Mouse (Mus musculus) midbrain, embryonic 14.5 days (tissue): ENCODE data around the gene Gm10354. TPM values are rescaled to one million over a fixed set of nuclear protein-coding genes. Genes with fewer than 3 reads are reported as not detected.
"Not testable (repeated sequence)": the region's sequence is repeated elsewhere in the genome, so short reads cannot be mapped to it uniquely, and the experiment has no call there.

Experiments used
- ATAC-seq: fragments of 200-750 bp; cut with Nextera tagmentation; 2 replicates; pipeline ENCODE4 v1.8.0; 2017; ENCODE audit warnings: moderate number of reproducible peaks, moderate library complexity; ENCODE audit not compliant: low FRiP score, low TSS enrichment
- DNase-seq: peaks from one replicate; pipeline ENCODE4 v3.0.0-alpha.2; 2015
- H3K27ac ChIP-seq: fragments of 300-500 bp; sonication (generic); replicated peaks from 2 replicates; pipeline ENCODE4 v1.5.1; 2014; ENCODE audit warnings: mild to moderate bottlenecking, low read depth, low read length, moderate library complexity
- H3K27me3 ChIP-seq: fragments of 300-500 bp; sonication (generic); 2 replicates; pipeline ENCODE4 v1.6.1; 2014; ENCODE audit warnings: low read length, control low read depth, mixed read lengths; ENCODE audit not compliant: control insufficient read depth, insufficient read depth
- H3K36me3 ChIP-seq: fragments of 300-500 bp; sonication (generic); 2 replicates; pipeline ENCODE4 v1.6.1; 2014; ENCODE audit warnings: low read length, control low read depth; ENCODE audit not compliant: control insufficient read depth, insufficient read depth
- H3K4me1 ChIP-seq: fragments of 300-500 bp; sonication (generic); 2 replicates; pipeline ENCODE4 v1.6.1; 2014; ENCODE audit warnings: mild to moderate bottlenecking, antibody characterized with exemption, low read length, control low read depth; ENCODE audit not compliant: control insufficient read depth, insufficient read depth
- H3K4me2 ChIP-seq: fragments of 300-500 bp; sonication (generic); 2 replicates; pipeline ENCODE4 v1.6.1; 2014; ENCODE audit warnings: mild to moderate bottlenecking, low read length, moderate library complexity
- H3K4me3 ChIP-seq: fragments of 300-500 bp; sonication (generic); replicated peaks from 2 replicates; pipeline ENCODE4 v1.5.1; 2014; ENCODE audit warnings: low read depth, low read length
- H3K9ac ChIP-seq: fragments of 300-500 bp; sonication (generic); replicated peaks from 2 replicates; pipeline ENCODE4 v1.6.1; 2014; ENCODE audit warnings: mild to moderate bottlenecking, low read length, moderate library complexity
- H3K9me3 ChIP-seq: fragments of 300-500 bp; sonication (generic); 2 replicates; pipeline ENCODE4 v1.6.1; 2016; ENCODE audit warnings: low read length, control low read depth, mixed read lengths; ENCODE audit not compliant: control insufficient read depth
- WGBS: fragments of 180-500 bp; shearing (Covaris S2); extraction: QIAGEN DNeasy Blood & Tissue Kit; methylation state at CpG from one replicate; pipeline ENCODE4 v1.1.7; 2014; 5-methylcytosine and 5-hydroxymethylcytosine counted together
- polyA plus RNA-seq: library from polyadenylated mRNA; unstranded; fragments of >200 nt; fragmentation: Nextera tagmentation; extraction: Ambion mirVana; gene quantifications from 2 replicates; pipeline ENCODE4 v1.2.1, GENCODE M21; 2014

Gene Gm10354
- polyA plus RNA-seq, 1 experiment from 2014 or later: not detected

GRCm38 (mm10) chr5:14972841-14973240 is 5.9 kb downstream of the Gm10354 start:
- H3K4me3 ChIP-seq, H3K9ac ChIP-seq, H3K36me3 ChIP-seq, H3K4me1 ChIP-seq, H3K27me3 ChIP-seq, DNase-seq, ATAC-seq, H3K27ac ChIP-seq, H3K4me2 ChIP-seq: not testable (repeated sequence)
- H3K9me3 ChIP-seq: peaks cover 13% of the 10 kb centered on the region
- 82% methylated on average over 3 of the region's 3 CpGs for WGBS

GRCm38 (mm10) chr5:14963821-14964220 is 14.9 kb downstream of the Gm10354 start:
- H3K4me1 ChIP-seq, DNase-seq, H3K4me3 ChIP-seq, H3K27me3 ChIP-seq, H3K27ac ChIP-seq, H3K36me3 ChIP-seq, H3K4me2 ChIP-seq, H3K9ac ChIP-seq, ATAC-seq: not testable (repeated sequence)
- peaks cover 23% of the 10 kb centered on the region for H3K9me3 ChIP-seq
- 81% methylated on average over 13 of the region's 13 CpGs for WGBS

- H3K27me3 ChIP-seq, H3K4me3 ChIP-seq, H3K4me2 ChIP-seq, H3K9ac ChIP-seq, H3K36me3 ChIP-seq, H3K27ac ChIP-seq, DNase-seq, H3K4me1 ChIP-seq: not testable (repeated sequence)
- H3K9me3 ChIP-seq: peaks cover 27% of the 10 kb centered on the region
- WGBS: 81% methylated on average over 4 of the region's 4 CpGs
- peak; percentile 67; the same call in 1 of the 2 replicates for ATAC-seq
These were observed 17.2 kb downstream of the Gm10354 start for GRCm38 (mm10) chr5:14961502-14961901.

- H3K9me3 ChIP-seq: peaks cover 30% of the 10 kb centered on the region
- not testable (repeated sequence) for H3K9ac ChIP-seq, H3K4me3 ChIP-seq, H3K4me2 ChIP-seq, H3K36me3 ChIP-seq, H3K4me1 ChIP-seq, H3K27ac ChIP-seq, H3K27me3 ChIP-seq, DNase-seq
- 100% methylated on average over 1 of the region's 1 CpGs for WGBS
- ATAC-seq: peak; percentile 66
These were observed 22.6 kb downstream of the Gm10354 start for GRCm38 (mm10) chr5:14955928-14956706.

GRCm38 (mm10) chr5:14953587-14953986 is 25.1 kb downstream of the Gm10354 start:
- not testable (repeated sequence) for H3K27ac ChIP-seq, H3K27me3 ChIP-seq, H3K36me3 ChIP-seq, H3K9ac ChIP-seq, H3K4me3 ChIP-seq, H3K4me2 ChIP-seq, DNase-seq, H3K4me1 ChIP-seq
- peaks cover 27% of the 10 kb centered on the region for H3K9me3 ChIP-seq
- ATAC-seq: peak; percentile 59; the same call in 1 of the 2 replicates

- H3K36me3 ChIP-seq, H3K9ac ChIP-seq, H3K4me1 ChIP-seq, H3K27me3 ChIP-seq, H3K4me2 ChIP-seq, ATAC-seq, H3K27ac ChIP-seq, H3K4me3 ChIP-seq, DNase-seq: not testable (repeated sequence)
- 67% methylated on average over 3 of the region's 3 CpGs for WGBS
- peaks cover 28% of the 10 kb centered on the region for H3K9me3 ChIP-seq
These were observed 26.0 kb downstream of the Gm10354 start for GRCm38 (mm10) chr5:14952749-14953148.

GRCm38 (mm10) chr5:14951822-14952221 is 26.9 kb downstream of the Gm10354 start:
- H3K36me3 ChIP-seq, H3K27ac ChIP-seq, H3K9ac ChIP-seq, H3K27me3 ChIP-seq, DNase-seq, H3K4me3 ChIP-seq, H3K4me2 ChIP-seq, H3K4me1 ChIP-seq: not testable (repeated sequence)
- H3K9me3 ChIP-seq: peaks cover 29% of the 10 kb centered on the region
- WGBS: 72% methylated on average over 7 of the region's 7 CpGs
- ATAC-seq: peak; percentile 75; the same call in 1 of the 2 replicates

GRCm38 (mm10) chr5:14947482-14948198 is 31.1 kb downstream of the Gm10354 start:
- not testable (repeated sequence) for DNase-seq, H3K36me3 ChIP-seq, H3K27ac ChIP-seq, ATAC-seq, H3K9ac ChIP-seq, H3K4me3 ChIP-seq, H3K4me1 ChIP-seq, H3K27me3 ChIP-seq, H3K4me2 ChIP-seq
- 56% methylated on average over 4 of the region's 4 CpGs for WGBS
- H3K9me3 ChIP-seq: peaks cover 17% of the 10 kb centered on the region
